Mouse (Mus musculus): Measurements from ENCODE around the gene Sertad3.
"Not testable (repeated sequence)": the region's sequence is repeated elsewhere in the genome, so short reads cannot be mapped to it uniquely, and the experiment has no call there.

Gene Sertad3

DNA sequence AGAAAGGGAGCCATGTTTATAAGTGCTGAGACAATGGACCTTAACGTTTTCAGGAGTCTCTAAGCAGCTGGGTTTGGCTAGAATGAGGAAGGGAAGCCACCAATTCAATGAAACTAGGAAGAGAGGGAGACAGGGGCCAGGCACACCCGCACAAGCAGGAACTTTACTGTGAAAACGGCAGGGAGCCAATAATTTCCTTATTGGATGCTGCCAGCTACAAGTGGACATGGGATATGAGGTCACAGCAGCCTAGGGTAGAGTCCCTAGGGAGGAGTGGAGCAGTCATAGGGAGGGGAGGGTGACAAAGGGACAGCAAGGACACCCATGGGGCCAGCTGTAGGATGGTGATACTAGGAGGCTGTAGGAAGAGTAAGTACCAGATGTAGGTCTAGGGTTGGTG lies 19.5 kb downstream of the Sertad3 start:
- H3K27me3 ChIP-seq (ENCODE audit: control insufficient read depth, insufficient read depth, low read length, poor library complexity, severe bottlenecking): no peaks in the 10 kb centered on the region
- no peak for DNase-seq (ENCODE audit: low read depth, low spot score)
- H3K36me3 ChIP-seq (ENCODE audit: control insufficient read depth, insufficient read depth, low read length, poor library complexity, severe bottlenecking): peaks cover 4% of the 10 kb centered on the region; the same call in 1 of the 2 replicates

- no peaks in the 10 kb centered on the region for H3K27me3 ChIP-seq (ENCODE audit: control insufficient read depth, insufficient read depth, low read length, poor library complexity, severe bottlenecking)
- H3K36me3 ChIP-seq (ENCODE audit: control insufficient read depth, insufficient read depth, low read length, poor library complexity, severe bottlenecking): peaks cover 4% of the 10 kb centered on the region; the same call in 1 of the 2 replicates
- no peak for DNase-seq (ENCODE audit: low read depth, low spot score)
Measured at GRCm38 (mm10) chr7:27493450-27493849, 19.9 kb downstream of the Sertad3 start.

DNA sequence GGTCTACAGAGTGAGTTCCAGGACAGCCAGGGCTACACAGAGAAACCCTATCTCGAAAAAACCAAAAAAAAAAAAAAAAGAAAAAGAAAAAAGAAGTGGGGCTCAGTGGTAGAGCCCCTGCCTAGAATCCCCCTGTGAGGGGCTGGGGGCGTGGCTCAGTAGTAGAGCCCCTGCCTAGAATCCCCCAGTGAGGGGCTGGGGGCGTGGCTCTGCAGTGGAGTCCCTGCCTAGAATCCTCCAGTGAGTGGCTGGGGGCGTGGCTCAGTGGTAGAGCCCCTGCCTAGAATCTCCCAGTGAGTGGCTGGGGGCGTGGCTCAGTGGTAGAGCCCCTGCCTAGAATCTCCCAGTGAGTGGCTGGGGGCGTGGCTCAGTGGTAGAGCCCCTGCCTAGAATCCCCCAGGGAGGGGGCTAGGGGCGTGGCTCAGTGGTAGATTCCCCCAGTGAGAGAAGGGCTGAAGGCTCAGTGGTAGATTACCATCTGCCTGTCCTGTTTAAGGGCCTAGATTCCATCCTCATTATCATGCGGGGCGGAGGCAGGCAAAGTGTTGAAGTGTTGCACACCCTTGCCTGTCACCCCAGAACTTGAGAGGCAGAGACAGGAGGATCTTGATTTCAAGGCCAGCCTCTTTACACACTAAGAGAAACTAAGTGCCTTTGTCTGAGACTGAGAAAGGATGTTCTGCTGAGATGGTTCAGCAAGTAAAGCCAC lies 21.2 kb downstream of the Sertad3 start:
- not testable (repeated sequence) for DNase-seq (ENCODE audit: low read depth, low spot score); H3K27me3 ChIP-seq (ENCODE audit: control insufficient read depth, insufficient read depth, low read length, poor library complexity, severe bottlenecking); H3K36me3 ChIP-seq (ENCODE audit: control insufficient read depth, insufficient read depth, low read length, poor library complexity, severe bottlenecking)

GRCm38 (mm10) chr7:27499036-27499435 lies 25.5 kb downstream of the Sertad3 start, which contains the start of gene Prx:
Gene Prx (plus strand): TSS chr7:27499324.
- DNase-seq (ENCODE audit: low read depth, low spot score): no peak
- Histone ChIP-seq H3K27me3 (ENCODE audit: control insufficient read depth, insufficient read depth, low read length, poor library complexity, severe bottlenecking) (no peaks in the 10 kb centered on the region), H3K36me3 (ENCODE audit: control insufficient read depth, insufficient read depth, low read length, poor library complexity, severe bottlenecking) (no peaks in the 10 kb centered on the region)

GRCm38 (mm10) chr7:27501620-27502019 lies 28.1 kb downstream of the Sertad3 start:
- Histone ChIP-seq H3K36me3 (ENCODE audit: control insufficient read depth, insufficient read depth, low read length, poor library complexity, severe bottlenecking) (no peaks in the 10 kb centered on the region), H3K27me3 (ENCODE audit: control insufficient read depth, insufficient read depth, low read length, poor library complexity, severe bottlenecking) (no peaks in the 10 kb centered on the region)
- no peak for DNase-seq (ENCODE audit: low read depth, low spot score)

- H3K36me3 ChIP-seq (ENCODE audit: control insufficient read depth, insufficient read depth, low read length, poor library complexity, severe bottlenecking): no peaks in the 10 kb centered on the region
- no peaks in the 10 kb centered on the region for H3K27me3 ChIP-seq (ENCODE audit: control insufficient read depth, insufficient read depth, low read length, poor library complexity, severe bottlenecking)
- DNase-seq (ENCODE audit: low read depth, low spot score): peak; percentile 74
Measured at GRCm38 (mm10) chr7:27506765-27507370, 33.3 kb downstream of the Sertad3 start.

- DNase-seq (ENCODE audit: low read depth, low spot score): peak; percentile 99
- Histone ChIP-seq H3K36me3 (ENCODE audit: control insufficient read depth, insufficient read depth, low read length, poor library complexity, severe bottlenecking) (no peaks in the 10 kb centered on the region), H3K27me3 (ENCODE audit: control insufficient read depth, insufficient read depth, low read length, poor library complexity, severe bottlenecking) (no peaks in the 10 kb centered on the region)
Measured at GRCm38 (mm10) chr7:27507711-27508647, 34.4 kb downstream of the Sertad3 start.

- no peaks in the 10 kb centered on the region for H3K36me3 ChIP-seq (ENCODE audit: control insufficient read depth, insufficient read depth, low read length, poor library complexity, severe bottlenecking)
- peak; percentile 84 for DNase-seq (ENCODE audit: low read depth, low spot score)
- no peaks in the 10 kb centered on the region for H3K27me3 ChIP-seq (ENCODE audit: control insufficient read depth, insufficient read depth, low read length, poor library complexity, severe bottlenecking)
Measured at GRCm38 (mm10) chr7:27508648-27509005, 35.1 kb downstream of the Sertad3 start.

- no peaks in the 10 kb centered on the region for H3K36me3 ChIP-seq (ENCODE audit: control insufficient read depth, insufficient read depth, low read length, poor library complexity, severe bottlenecking)
- no peak for DNase-seq (ENCODE audit: low read depth, low spot score)
Measured at GRCm38 (mm10) chr7:27510809-27511208, 37.2 kb downstream of the Sertad3 start.

GRCm38 (mm10) chr7:27514961-27515360 lies 41.4 kb downstream of the Sertad3 start:
- Histone ChIP-seq H3K27me3 (ENCODE audit: control insufficient read depth, insufficient read depth, low read length, poor library complexity, severe bottlenecking) (no peaks in the 10 kb centered on the region), H3K36me3 (ENCODE audit: control insufficient read depth, insufficient read depth, low read length, poor library complexity, severe bottlenecking) (no peaks in the 10 kb centered on the region)
- no peak for DNase-seq (ENCODE audit: low read depth, low spot score)

More at GRCm38 (mm10) chr7:27510809-27511208, 37.2 kb downstream of the Sertad3 start:
- no peaks in the 10 kb centered on the region for H3K27me3 ChIP-seq (ENCODE audit: control insufficient read depth, insufficient read depth, low read length, poor library complexity, severe bottlenecking)

DNA sequence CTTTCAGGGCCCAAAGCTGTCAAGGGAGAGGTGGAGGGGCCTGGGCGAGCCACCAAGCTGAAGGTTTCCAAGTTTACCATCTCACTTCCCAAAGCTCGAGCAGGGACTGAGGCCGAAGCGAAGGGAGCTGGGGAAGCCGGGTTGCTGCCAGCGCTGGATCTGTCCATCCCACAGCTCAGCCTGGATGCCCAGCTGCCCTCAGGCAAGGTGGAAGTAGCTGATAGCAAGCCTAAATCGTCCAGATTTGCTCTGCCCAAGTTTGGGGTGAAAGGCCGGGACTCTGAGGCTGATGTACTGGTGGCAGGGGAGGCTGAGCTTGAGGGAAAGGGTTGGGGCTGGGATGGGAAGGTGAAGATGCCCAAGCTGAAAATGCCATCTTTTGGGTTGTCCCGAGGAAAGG lies 44.7 kb downstream of the Sertad3 start:
- no peaks in the 10 kb centered on the region for H3K36me3 ChIP-seq (ENCODE audit: control insufficient read depth, insufficient read depth, low read length, poor library complexity, severe bottlenecking)
- no peaks in the 10 kb centered on the region for H3K27me3 ChIP-seq (ENCODE audit: control insufficient read depth, insufficient read depth, low read length, poor library complexity, severe bottlenecking)
- no peak for DNase-seq (ENCODE audit: low read depth, low spot score)

DNA sequence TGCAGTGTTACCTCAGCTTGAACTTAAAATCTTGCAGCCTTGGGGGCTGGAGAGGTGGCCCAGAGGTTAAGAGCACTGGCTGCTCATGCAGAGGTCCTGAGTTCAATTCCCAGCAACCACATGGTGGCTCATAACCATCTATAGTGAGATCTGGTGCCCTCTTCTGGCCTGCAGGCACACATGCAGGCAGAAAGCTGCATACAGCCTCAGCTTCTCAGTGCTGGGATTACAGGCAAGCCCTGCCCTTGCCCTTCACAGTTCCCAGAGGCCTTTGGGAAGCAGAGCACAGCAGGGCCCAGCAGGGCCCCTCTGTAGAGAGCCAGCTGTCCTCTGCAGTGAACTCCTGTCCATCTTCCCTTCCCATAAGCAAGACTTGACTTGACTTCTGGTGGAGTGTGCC lies 46.5 kb downstream of the Sertad3 start:
- Histone ChIP-seq H3K36me3 (ENCODE audit: control insufficient read depth, insufficient read depth, low read length, poor library complexity, severe bottlenecking) (no peaks in the 10 kb centered on the region), H3K27me3 (ENCODE audit: control insufficient read depth, insufficient read depth, low read length, poor library complexity, severe bottlenecking) (no peaks in the 10 kb centered on the region)
- no peak for DNase-seq (ENCODE audit: low read depth, low spot score)

DNA sequence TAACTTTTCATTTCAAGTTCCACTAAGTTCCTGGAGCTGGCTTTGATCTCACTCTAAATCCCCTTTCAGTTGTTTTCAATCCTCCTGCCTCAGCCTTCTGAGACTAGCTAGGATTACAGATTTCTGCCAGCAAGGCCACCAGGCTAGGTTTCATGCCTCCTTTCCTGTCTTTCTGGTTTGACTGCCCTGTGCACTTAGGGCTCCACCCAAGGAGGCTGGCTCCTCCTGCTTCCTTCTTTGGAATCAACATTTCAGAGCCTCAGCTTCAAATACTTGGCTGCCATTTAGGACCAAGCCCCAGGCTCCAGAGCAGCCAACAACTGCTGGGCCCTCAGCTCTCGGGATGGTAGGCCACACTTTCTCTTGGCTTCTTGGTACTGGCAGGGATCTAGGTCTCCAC lies 47.0 kb downstream of the Sertad3 start:
- H3K27me3 ChIP-seq (ENCODE audit: control insufficient read depth, insufficient read depth, low read length, poor library complexity, severe bottlenecking): no peaks in the 10 kb centered on the region
- no peaks in the 10 kb centered on the region for H3K36me3 ChIP-seq (ENCODE audit: control insufficient read depth, insufficient read depth, low read length, poor library complexity, severe bottlenecking)
- DNase-seq (ENCODE audit: low read depth, low spot score): no peak

- Histone ChIP-seq H3K27me3 (ENCODE audit: control insufficient read depth, insufficient read depth, low read length, poor library complexity, severe bottlenecking) (no peaks in the 10 kb centered on the region), H3K36me3 (ENCODE audit: control insufficient read depth, insufficient read depth, low read length, poor library complexity, severe bottlenecking) (no peaks in the 10 kb centered on the region)
- DNase-seq (ENCODE audit: low read depth, low spot score): no peak
Measured at GRCm38 (mm10) chr7:27522967-27523366, 49.4 kb downstream of the Sertad3 start, which contains the start of gene Hipk4. Gene Hipk4 (plus strand): TSS chr7:27523267.

GRCm38 (mm10) chr7:27523805-27524204 lies 50.2 kb downstream of the Sertad3 start:
- H3K27me3 ChIP-seq (ENCODE audit: control insufficient read depth, insufficient read depth, low read length, poor library complexity, severe bottlenecking): no peaks in the 10 kb centered on the region
- DNase-seq (ENCODE audit: low read depth, low spot score): no peak

More at GRCm38 (mm10) chr7:27523805-27524204, 50.2 kb downstream of the Sertad3 start:
- no peaks in the 10 kb centered on the region for H3K36me3 ChIP-seq (ENCODE audit: control insufficient read depth, insufficient read depth, low read length, poor library complexity, severe bottlenecking)
